ENCODE assay signal across 27 mouse cellular contexts in the genomic region with DNA sequence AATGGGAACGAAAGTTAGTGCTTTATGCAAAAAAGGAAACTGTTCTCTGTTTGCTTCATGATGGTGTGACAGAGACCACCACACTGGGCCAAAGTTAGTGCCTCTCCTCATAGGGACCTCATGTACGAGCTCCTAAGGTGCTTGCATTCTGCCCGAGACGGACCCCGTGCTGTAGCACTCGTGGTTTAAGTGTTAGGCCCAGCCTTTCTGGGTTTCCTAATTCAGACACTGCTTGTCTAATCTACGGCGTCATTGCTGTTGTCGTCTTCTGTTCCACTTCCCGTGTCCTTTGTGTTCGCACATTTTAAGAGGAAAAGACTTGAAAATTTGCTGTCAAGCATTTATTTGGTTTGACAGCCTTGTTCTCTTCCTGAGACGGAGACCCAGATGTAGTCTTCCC. TPM values are rescaled to one million over a fixed set of nuclear protein-coding genes. Genes with fewer than 3 reads are reported as not detected.
A peak's percentile ranks its signal among the peaks of the same experiment; 100 is the strongest.
DNase-seq lines count a peak whose midpoint lies in the region; ATAC-seq and TF ChIP-seq lines count a peak whose summit lies in the region.
"Had no signal": no experiment of that assay in that cellular context is flagged by ENCODE, and none has a peak within 500 bp of the region (broad histone marks: within the 10 kb centered on the region; RNA-seq: fewer than 3 reads in every experiment).

No protein-coding gene starts in this region.

- H3K4me1 ChIP-seq in intestine, embryonic 14.5 days (replicated peaks; ENCODE audit: control insufficient read depth, insufficient read depth, low read length): no peaks in the 10 kb centered on the region
- H3K4me1 ChIP-seq in intestine, embryonic 15.5 days (replicated peaks): no peaks in the 10 kb centered on the region
- peaks cover 6% of the 10 kb centered on the region; the same call in 1 of the 2 replicates for H3K4me1 ChIP-seq in thymus, adult 2 months (replicated peaks; ENCODE audit: control insufficient read depth, insufficient read depth, low read length)
- no peaks in the 10 kb centered on the region for H3K4me1 ChIP-seq in hindbrain, embryonic 12.5 days
- no peaks in the 10 kb centered on the region for H3K4me1 ChIP-seq in heart, embryonic 11.5 days (ENCODE audit: control insufficient read depth, insufficient read depth, low read length)
- H3K4me1 ChIP-seq: embryonic facial prominence, embryonic 15.5 days; forebrain, embryonic 15.5 days; hindbrain, embryonic 13.5 days; limb, embryonic 13.5 days had no signal

- TF ChIP-seq POLR2A in thymus, adult 2 months (IDR thresholded peaks at IDR 0.05; ENCODE audit: control insufficient read depth, extremely low read depth, insufficient read depth, low read length, poor library complexity): no peak

- H3K4me2 ChIP-seq in intestine, embryonic 14.5 days (ENCODE audit: low read length): no peak overlapping the region
- no peak overlapping the region for H3K4me2 ChIP-seq in intestine, embryonic 15.5 days (replicated peaks)
- no peak overlapping the region for H3K4me2 ChIP-seq in hindbrain, embryonic 12.5 days (replicated peaks)
- H3K4me2 ChIP-seq in heart, embryonic 11.5 days: no peak overlapping the region
- H3K4me2 ChIP-seq: embryonic facial prominence, embryonic 15.5 days; forebrain, embryonic 15.5 days; heart, embryonic 13.5 days; hindbrain, embryonic 13.5 days; limb, embryonic 13.5 days; liver, embryonic 15.5 days; midbrain, embryonic 11.5 days had no signal

- no peak overlapping the region for H3K27ac ChIP-seq in intestine, embryonic 14.5 days (ENCODE audit: low read depth)
- no peak overlapping the region for H3K27ac ChIP-seq in intestine, embryonic 15.5 days
- peak overlapping the region; percentile 49; the same call in 1 of the 2 replicates for H3K27ac ChIP-seq in thymus, adult 2 months (ENCODE audit: control insufficient read depth, insufficient read depth, low read length)
- no peak overlapping the region for H3K27ac ChIP-seq in hindbrain, embryonic 12.5 days
- no peak overlapping the region for H3K27ac ChIP-seq in heart, embryonic 11.5 days (ENCODE audit: low read depth, low read length)
- H3K27ac ChIP-seq: embryonic facial prominence, embryonic 15.5 days; forebrain, embryonic 15.5 days; heart, embryonic 13.5 days; hindbrain, embryonic 13.5 days; layer of hippocampus, adult 2 months; limb, embryonic 13.5 days; liver, embryonic 15.5 days had no signal

- DNase-seq in intestine, embryonic 14.5 days (ENCODE audit: low spot score): peak; percentile 34
- no peak for DNase-seq in thymus, adult 2 months
- no peak for DNase-seq in thymus, postnatal 4 days
- DNase-seq: adrenal gland, adult 2 months; cerebellum, adult 11 months; cerebellum, adult 9-11 months; heart, postnatal 14 days; kidney, postnatal 25 days; layer of hippocampus, postnatal 36 days; right cerebral cortex, postnatal 14 days; thymus, postnatal 25 days had no signal

- H3K9me3 ChIP-seq in intestine, embryonic 14.5 days (ENCODE audit: control insufficient read depth, low read length): no peaks in the 10 kb centered on the region
- H3K9me3 ChIP-seq in intestine, embryonic 15.5 days: no peaks in the 10 kb centered on the region
- no peaks in the 10 kb centered on the region for H3K9me3 ChIP-seq in hindbrain, embryonic 12.5 days (replicated peaks)
- no peaks in the 10 kb centered on the region for H3K9me3 ChIP-seq in heart, embryonic 11.5 days (replicated peaks; ENCODE audit: control insufficient read depth, low read length)
- H3K9me3 ChIP-seq: embryonic facial prominence, embryonic 15.5 days; forebrain, embryonic 15.5 days; G1E; heart, embryonic 13.5 days; hindbrain, embryonic 13.5 days; limb, embryonic 13.5 days; liver, embryonic 15.5 days had no signal

- 77% methylated on average over 12 of the region's 12 CpGs for WGBS in intestine, embryonic 14.5 days
- WGBS in intestine, embryonic 15.5 days: 76% methylated on average over 12 of the region's 12 CpGs
- WGBS in thymus, adult 2 months: 68% methylated on average over 12 of the region's 12 CpGs
- whole genome bisulfite sequencing in hindbrain, embryonic 12.5 days: 85% methylated on average over 12 of the region's 12 CpGs
- WGBS in heart, embryonic 11.5 days (ENCODE audit: insufficient replicate concordance): 55% methylated on average over 12 of the region's 12 CpGs

- ATAC-seq in intestine, embryonic 14.5 days (replicated peaks; ENCODE audit: low FRiP score, low TSS enrichment, low read depth): no peak
- no peak for ATAC-seq in intestine, embryonic 15.5 days
- peak; percentile 70 for ATAC-seq in monocyte, adult 5-6 weeks (replicated peaks; ENCODE audit: insufficient number of reproducible peaks, low FRiP score, low TSS enrichment, poor library complexity, severe bottlenecking)
- ATAC-seq in hindbrain, embryonic 12.5 days (ENCODE audit: low FRiP score): no peak
- no peak for ATAC-seq in heart, embryonic 11.5 days (replicated peaks; ENCODE audit: insufficient number of reproducible peaks, low FRiP score, low TSS enrichment)
- ATAC-seq: forebrain, embryonic 15.5 days; inflammation-experienced regulatory T-cells, adult 6 months; Patski had no signal

- no peaks in the 10 kb centered on the region for H3K27me3 ChIP-seq in intestine, embryonic 14.5 days (replicated peaks; ENCODE audit: control insufficient read depth, insufficient read depth, low read length)
- H3K27me3 ChIP-seq in intestine, embryonic 15.5 days (replicated peaks): no peaks in the 10 kb centered on the region
- H3K27me3 ChIP-seq in thymus, adult 2 months (ENCODE audit: control insufficient read depth, insufficient read depth, low read length): no peaks in the 10 kb centered on the region
- H3K27me3 ChIP-seq in hindbrain, embryonic 12.5 days: no peaks in the 10 kb centered on the region
- no peaks in the 10 kb centered on the region for H3K27me3 ChIP-seq in heart, embryonic 11.5 days (ENCODE audit: control insufficient read depth, insufficient read depth, low read length)
- H3K27me3 ChIP-seq: CH12.LX; embryonic facial prominence, embryonic 15.5 days; forebrain, embryonic 15.5 days; heart, embryonic 13.5 days; hindbrain, embryonic 13.5 days; limb, embryonic 13.5 days; liver, embryonic 15.5 days; Patski had no signal

- H3K9ac ChIP-seq in intestine, embryonic 14.5 days (ENCODE audit: low read length): no peak overlapping the region
- no peak overlapping the region for H3K9ac ChIP-seq in intestine, embryonic 15.5 days
- H3K9ac ChIP-seq in hindbrain, embryonic 12.5 days: no peak overlapping the region
- H3K9ac ChIP-seq in heart, embryonic 11.5 days (ENCODE audit: low read depth, low read length): no peak overlapping the region
- H3K9ac ChIP-seq: embryonic facial prominence, embryonic 15.5 days; forebrain, embryonic 15.5 days; heart, embryonic 13.5 days; hindbrain, embryonic 13.5 days; limb, embryonic 13.5 days; liver, embryonic 15.5 days had no signal

- no peak overlapping the region for H3K4me3 ChIP-seq in intestine, embryonic 14.5 days (ENCODE audit: low read depth, low read length)
- H3K4me3 ChIP-seq in intestine, embryonic 15.5 days (replicated peaks): no peak overlapping the region
- no peak overlapping the region for H3K4me3 ChIP-seq in thymus, adult 2 months (ENCODE audit: control insufficient read depth, insufficient read depth, low read length)
- no peak overlapping the region for H3K4me3 ChIP-seq in hindbrain, embryonic 12.5 days
- H3K4me3 ChIP-seq in heart, embryonic 11.5 days (ENCODE audit: low read depth, low read length): no peak overlapping the region
- H3K4me3 ChIP-seq: embryonic facial prominence, embryonic 15.5 days; forebrain, embryonic 15.5 days; heart, embryonic 13.5 days; hindbrain, embryonic 13.5 days; layer of hippocampus, adult 2 months; limb, embryonic 13.5 days; liver, embryonic 15.5 days had no signal

- H3K36me3 ChIP-seq in intestine, embryonic 14.5 days (ENCODE audit: control insufficient read depth, insufficient read depth, low read length): no peaks in the 10 kb centered on the region
- H3K36me3 ChIP-seq in intestine, embryonic 15.5 days: no peaks in the 10 kb centered on the region
- H3K36me3 ChIP-seq in thymus, adult 2 months (ENCODE audit: control insufficient read depth, insufficient read depth, low read length): no peaks in the 10 kb centered on the region
- H3K36me3 ChIP-seq in hindbrain, embryonic 12.5 days: no peaks in the 10 kb centered on the region
- H3K36me3 ChIP-seq in heart, embryonic 11.5 days (ENCODE audit: control insufficient read depth, insufficient read depth, low read length): no peaks in the 10 kb centered on the region
- H3K36me3 ChIP-seq: embryonic facial prominence, embryonic 15.5 days; forebrain, embryonic 15.5 days; G1E; heart, embryonic 13.5 days; hindbrain, embryonic 13.5 days; limb, embryonic 13.5 days; liver, embryonic 15.5 days had no signal

- no peak for TF ChIP-seq CTCF in thymus, adult 2 months (IDR thresholded peaks at IDR 0.05; ENCODE audit: borderline replicate concordance, control insufficient read depth, extremely low read depth, insufficient read depth, low read length, poor library complexity)

RNA-seq across cellular contexts. Expression of a gene that starts 23.0 kb away (rescaled TPM):
- 11.4 and 12.6 TPM in 2 replicates for polyA plus RNA-seq in intestine, embryonic 14.5 days (2014; fragmentation: Nextera tagmentation; extraction: Ambion mirVana)
- polyA plus RNA-seq in intestine, embryonic 15.5 days (2015; fragmentation: Nextera tagmentation; extraction: Ambion mirVana): 13.2 and 14.3 TPM in 2 replicates
- 96.0 and 96.7 TPM in 2 replicates for polyA plus RNA-seq in thymus, adult 2 months (2012; rRNA removed)
- total RNA-seq in monocyte, adult 5-6 weeks (2017): 671 to 1,088 TPM (median 852 TPM) in 3 replicates
- 7.6 and 8.4 TPM in 2 replicates for polyA plus RNA-seq in hindbrain, embryonic 12.5 days (2016; fragmentation: Nextera tagmentation; extraction: Ambion mirVana)
- polyA plus RNA-seq in heart, embryonic 11.5 days (2014; fragmentation: Nextera tagmentation; extraction: Ambion mirVana): 14.0 and 15.9 TPM in 2 replicates
